Mouse (Mus musculus) brain, embryonic 14.5 days (tissue): ENCODE measurements around the gene Gm21973.

Experiments
- CTCF ChIP-seq: fragments of 200-500 bp; IDR thresholded peaks from 2 replicates; pipeline ENCODE4 v1.5.1; 2012; ENCODE audit warnings: inconsistent platforms, mild to moderate bottlenecking, moderate library complexity, borderline replicate concordance; ENCODE audit not compliant: insufficient read depth, insufficient read length; ENCODE audit errors: extremely low read depth
- POLR2A ChIP-seq: fragments of 200-500 bp; IDR thresholded peaks from 2 replicates; pipeline ENCODE4 v1.6.1; 2012; ENCODE audit warnings: mild to moderate bottlenecking, inconsistent platforms, borderline replicate concordance; ENCODE audit not compliant: poor library complexity, insufficient read depth, insufficient read length, severe bottlenecking; ENCODE audit errors: extremely low read depth

- TF ChIP-seq CTCF (no peak), POLR2A (no peak)
These were observed 48.8 kb upstream of the Gm21973 start for GRCm38 (mm10) chr15:10276386-10276785.
